Mouse (Mus musculus) testis, postnatal 14 days (tissue): ENCODE measurements around the gene Arl5a.
A peak's percentile ranks its signal among the peaks of the same experiment; 100 is the strongest.

ENCODE experiments used
- DNase-seq: peaks from one replicate; pipeline ENCODE4 v3.0.0; 2021; ENCODE audit warnings: low spot score

The Arl5a gene

DNA sequence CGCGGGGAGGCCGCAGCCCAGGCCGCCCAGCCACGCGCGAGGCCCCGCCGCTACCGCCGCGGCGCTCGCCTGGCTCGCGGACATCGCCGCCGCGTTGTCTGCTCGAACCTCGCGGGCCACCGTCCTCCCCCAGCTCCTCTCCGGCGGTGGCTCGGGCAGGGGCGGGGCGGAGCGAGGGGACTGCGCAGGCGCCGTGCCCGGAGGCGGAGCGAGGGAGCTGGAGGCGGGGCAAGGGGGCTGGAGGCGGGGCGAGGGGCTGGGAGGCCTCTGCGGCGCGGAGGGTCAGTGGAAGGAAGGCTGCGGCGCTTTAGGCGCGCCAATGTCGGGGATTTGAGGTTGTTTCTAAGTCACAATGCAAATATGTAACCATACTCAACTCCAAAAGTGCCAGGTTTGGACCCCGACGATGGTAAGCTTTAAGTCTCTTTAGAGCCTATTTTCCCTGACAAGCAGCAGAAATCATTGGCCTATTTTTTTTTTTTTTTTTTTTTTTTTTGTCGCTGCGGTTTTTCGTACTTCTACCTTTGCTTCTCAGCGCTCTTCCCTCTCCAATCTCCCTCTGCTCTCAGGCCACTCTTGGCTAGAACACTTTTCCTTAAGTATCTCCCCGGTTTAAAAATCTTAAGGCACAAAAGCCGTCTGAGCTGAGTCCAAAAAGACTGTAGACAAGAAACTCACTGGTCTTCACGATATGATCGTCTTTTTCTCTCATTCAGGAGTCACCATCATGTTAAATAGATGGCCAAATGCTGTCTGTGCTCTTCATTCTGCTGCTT lies at the start of gene Arl5a:
Gene Arl5a, minus strand, starts transcription at position 155 of the 776 bp plus-strand sequence.
- DNase-seq = peak; percentile 96

DNA sequence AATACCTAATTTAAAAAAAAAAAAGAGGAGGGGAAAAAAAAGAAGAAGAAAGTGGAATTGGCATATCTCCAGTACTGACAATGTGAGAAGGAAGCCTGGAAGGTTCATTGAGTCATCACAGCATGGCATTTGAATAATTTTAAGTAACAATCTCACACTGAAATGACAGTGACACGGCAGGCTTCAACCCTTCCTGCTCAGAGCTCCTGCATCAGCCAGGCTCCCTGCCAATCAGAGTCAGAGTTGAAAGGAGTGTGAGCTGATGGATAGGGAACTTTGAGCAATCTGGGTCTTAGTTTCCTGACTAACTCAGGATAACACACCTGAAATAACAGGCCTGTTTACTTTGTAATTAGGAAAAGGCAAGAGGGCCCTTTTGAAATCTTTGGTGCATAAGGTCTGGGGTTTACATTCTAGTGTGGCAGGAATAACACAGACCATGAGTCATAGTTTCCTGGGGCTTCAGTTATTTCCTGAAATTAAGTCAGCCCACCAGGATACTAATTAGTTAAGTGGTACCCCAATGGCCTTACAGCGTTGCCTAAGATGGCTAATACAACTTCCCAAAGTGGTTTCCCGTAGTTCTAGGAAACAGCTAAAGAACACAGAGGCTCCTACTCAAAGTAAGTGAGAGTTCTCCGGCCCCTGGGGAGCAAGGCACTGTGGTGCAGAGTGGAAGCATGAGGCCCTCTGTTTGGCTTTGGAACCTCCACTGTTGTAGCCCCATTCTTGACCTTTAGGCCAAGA lies 47.0 kb upstream of the Arl5a start:
- DNase-seq = no peak

DNA sequence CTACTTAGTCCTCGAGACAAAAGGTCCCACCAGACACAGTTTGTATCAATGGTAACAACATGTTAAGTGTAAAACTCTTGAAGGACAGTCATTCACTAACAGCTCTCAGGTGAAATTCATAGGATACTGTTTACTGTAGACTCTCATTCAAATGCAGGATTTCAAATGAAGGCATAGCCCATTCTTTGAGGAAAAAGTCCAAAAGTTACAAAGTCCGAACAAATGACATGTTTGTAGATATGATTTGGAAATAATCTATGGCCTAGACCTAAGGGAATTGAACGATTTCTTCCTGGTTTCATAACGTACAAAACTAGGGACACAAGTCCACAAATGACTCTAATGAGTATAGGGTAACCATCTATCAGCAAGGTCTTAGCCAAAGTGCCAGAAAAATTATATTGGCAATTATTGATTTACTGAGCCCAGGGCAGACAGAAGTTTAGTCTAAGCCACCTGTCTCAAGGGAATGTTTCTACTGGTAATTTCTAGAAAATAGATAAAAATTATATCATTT lies 45.4 kb upstream of the Arl5a start:
- DNase-seq = no peak

- no peak for DNase-seq
Measured at GRCm38 (mm10) chr2:52467629-52468028, 42.9 kb upstream of the Arl5a start.

- no peak for DNase-seq
Measured at GRCm38 (mm10) chr2:52461206-52461967, 36.7 kb upstream of the Arl5a start.

- DNase-seq = no peak
Measured at GRCm38 (mm10) chr2:52455606-52456479, 31.1 kb upstream of the Arl5a start.

DNA sequence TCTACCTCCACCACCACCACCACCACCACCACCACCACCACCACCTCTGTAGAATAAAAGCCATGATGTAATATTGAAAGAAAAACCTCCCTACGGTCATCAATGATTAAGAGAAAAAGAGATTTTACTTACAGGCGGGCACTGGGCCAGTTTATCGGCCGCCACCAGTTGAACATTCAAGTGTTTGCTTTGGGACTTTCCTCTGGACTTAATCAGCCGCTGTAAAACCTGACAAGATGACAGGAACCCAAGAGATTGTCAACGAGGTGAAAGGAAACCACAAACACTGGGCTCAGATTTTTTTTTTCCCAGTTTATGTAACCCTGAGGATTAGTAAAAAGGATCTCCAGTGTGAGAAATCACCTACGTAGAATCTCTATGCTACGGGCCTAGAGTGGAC lies 25.1 kb upstream of the Arl5a start:
- no peak for DNase-seq

GRCm38 (mm10) chr2:52448916-52449315 lies 24.2 kb upstream of the Arl5a start:
- DNase-seq = no peak

GRCm38 (mm10) chr2:52446648-52447047 lies 21.9 kb upstream of the Arl5a start:
- no peak for DNase-seq

GRCm38 (mm10) chr2:52442125-52442524 lies 17.4 kb upstream of the Arl5a start:
- no peak for DNase-seq

GRCm38 (mm10) chr2:52440420-52441015 lies 15.8 kb upstream of the Arl5a start:
- no peak for DNase-seq

DNA sequence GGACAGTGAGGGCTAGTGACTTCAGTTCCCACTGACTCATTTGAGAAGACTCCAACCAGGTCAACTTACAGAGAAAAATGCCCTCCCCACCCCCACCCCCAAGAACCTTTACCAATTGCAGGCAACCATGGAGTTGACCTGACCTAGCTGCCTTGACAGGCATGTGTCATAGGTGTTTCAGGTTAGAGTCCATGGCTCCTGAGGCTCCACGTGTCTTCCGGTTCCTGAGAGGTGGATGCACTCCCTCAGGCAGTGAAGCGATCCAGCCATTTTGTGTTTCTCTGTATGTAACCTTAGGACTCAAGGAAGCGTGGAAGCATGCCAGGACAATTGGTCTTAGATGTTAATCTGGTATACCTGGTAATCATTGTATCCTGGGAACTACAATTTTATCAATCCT lies 13.7 kb upstream of the Arl5a start:
- DNase-seq = no peak

GRCm38 (mm10) chr2:52438013-52438412 lies 13.3 kb upstream of the Arl5a start:
- peak; percentile 18 for DNase-seq

DNA sequence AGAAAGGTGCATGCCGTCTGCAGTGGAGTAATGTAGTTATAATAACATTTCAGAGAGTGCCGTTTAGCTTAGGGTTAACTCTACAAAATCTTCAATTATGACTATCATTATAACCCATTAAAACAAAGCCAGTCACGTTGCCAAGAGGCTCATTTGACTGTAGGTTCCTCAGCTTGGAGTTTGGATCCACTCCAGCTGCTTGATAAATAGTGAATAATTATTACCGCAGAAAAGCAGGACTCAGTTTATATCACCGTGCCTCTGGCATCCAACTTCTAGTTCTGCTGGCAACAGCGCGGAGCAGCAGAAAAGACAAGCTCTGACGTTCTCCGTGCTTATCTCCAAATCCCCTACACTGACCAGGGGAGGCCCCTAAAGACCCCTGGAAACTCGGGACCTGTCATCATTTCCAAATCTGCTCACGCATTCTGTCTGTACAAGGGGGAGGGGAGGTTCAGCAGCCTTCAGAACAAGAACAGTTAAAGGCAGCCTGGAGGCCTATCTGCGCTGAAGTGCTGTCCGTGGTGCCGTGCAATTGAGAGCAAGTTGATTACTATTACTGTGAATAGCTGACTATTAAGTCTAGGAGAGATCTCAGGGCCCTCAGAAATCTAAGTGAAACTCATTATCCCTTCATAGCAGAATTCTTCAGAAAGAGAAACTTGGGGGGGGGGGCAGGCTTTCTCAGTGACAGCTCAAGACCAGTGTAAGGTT lies 11.4 kb upstream of the Arl5a start:
- DNase-seq = no peak

GRCm38 (mm10) chr2:52433365-52433764 lies 8.7 kb upstream of the Arl5a start:
- no peak for DNase-seq

- DNase-seq = no peak
Measured at GRCm38 (mm10) chr2:52427383-52427782, 2.7 kb upstream of the Arl5a start.

- DNase-seq = no peak
Measured at GRCm38 (mm10) chr2:52426041-52426440, 1.3 kb upstream of the Arl5a start.

- DNase-seq = no peak
Measured at GRCm38 (mm10) chr2:52425523-52425795, 758 bp upstream of the Arl5a start.

GRCm38 (mm10) chr2:52424248-52424728 lies 413 bp downstream of the Arl5a start:
- DNase-seq = peak; percentile 72

DNA sequence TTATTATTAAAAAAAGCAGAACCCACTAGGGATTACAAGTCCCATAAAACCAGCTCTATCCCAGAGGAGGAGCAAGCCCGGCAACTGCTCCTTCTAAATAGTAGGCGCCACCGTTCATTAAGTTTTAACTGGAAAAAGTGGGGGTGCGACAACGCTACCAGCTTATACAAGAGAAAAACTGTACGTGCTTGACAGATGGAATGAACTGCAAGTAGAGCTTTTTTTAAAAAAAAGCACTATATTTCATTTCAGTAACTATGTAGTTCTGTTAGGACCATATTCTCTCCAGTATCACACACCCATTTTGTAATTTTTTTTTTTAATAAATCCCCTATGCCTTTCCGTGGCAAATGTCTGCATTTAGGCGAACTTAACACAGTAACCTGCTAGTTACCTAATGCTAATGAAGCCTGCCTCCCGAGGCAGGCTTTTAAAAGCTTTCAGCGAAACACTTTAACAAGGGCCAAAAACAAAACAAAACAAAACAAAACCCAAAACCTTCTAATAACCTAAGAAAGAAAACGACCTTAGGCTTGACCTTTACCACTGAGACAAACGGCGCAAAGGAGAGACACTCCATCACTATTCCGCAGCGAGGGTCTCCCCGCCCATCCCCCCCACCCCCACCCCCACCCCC lies 972 bp downstream of the Arl5a start:
- DNase-seq = no peak
